Comparison of ENCODE assay signal across 8 mouse cellular contexts in the genomic region with DNA sequence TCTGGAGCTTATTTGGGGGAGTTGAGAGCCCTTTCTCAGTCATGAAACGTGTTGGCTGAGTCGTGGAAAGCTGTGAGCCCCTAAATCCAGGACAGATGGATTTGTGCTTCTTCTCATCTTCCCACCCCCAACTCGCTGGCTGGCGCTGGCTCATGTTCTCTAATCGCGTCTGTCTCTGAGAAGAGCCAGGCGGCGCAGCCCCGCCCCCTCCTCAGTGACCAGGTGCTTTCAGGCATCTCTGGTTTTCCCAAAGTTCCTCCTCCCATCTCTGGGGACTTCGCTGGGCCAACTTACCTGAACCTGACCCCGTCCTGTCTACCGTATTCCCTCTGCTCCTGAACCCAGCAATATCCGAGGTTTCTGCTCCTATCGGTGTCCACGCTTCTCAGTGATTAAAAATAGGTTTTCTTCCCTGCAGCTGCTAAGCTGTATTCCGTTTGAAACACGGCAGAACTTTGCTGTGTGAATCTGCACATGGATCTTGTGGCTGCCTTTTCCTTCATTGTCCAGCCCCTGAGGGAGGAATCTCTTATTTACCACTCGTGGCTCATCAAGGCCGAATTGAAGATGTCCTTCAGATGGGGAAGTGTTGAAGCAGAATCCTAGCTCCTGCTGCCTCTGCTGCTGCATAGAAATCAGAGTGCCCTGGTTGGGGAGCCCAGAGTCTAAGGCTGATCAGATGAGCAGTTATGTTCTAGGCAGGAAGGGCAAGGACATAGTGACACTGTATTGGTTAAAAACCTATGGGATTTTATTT. TPM values are rescaled to one million over a fixed set of nuclear protein-coding genes. Genes with fewer than 3 reads are reported as not detected.
DNase-seq lines count a peak whose midpoint lies in the region; ATAC-seq lines count a peak whose summit lies in the region.

No protein-coding gene starts in this region.

- 7% methylated on average over 19 of the region's 19 CpGs for WGBS in heart, embryonic 10.5 days
- WGBS in heart, embryonic 14.5 days: 5% methylated on average over 19 of the region's 19 CpGs
- 8% methylated on average over 19 of the region's 19 CpGs for WGBS in neural tube, embryonic 15.5 days

- peak overlapping the region; percentile 63 for H3K4me2 ChIP-seq in heart, embryonic 14.5 days (ENCODE audit: low read length)
- H3K4me2 ChIP-seq in neural tube, embryonic 15.5 days: peak overlapping the region; percentile 61

- no peaks in the 10 kb centered on the region for H3K27me3 ChIP-seq in heart, embryonic 10.5 days (ENCODE audit: insufficient read depth, poor library complexity, severe bottlenecking)
- no peaks in the 10 kb centered on the region for H3K27me3 ChIP-seq in heart, embryonic 14.5 days (ENCODE audit: control insufficient read depth, insufficient read depth, low read length)
- no peaks in the 10 kb centered on the region for H3K27me3 ChIP-seq in neural tube, embryonic 15.5 days (replicated peaks)

- peak overlapping the region; percentile 54 for H3K4me3 ChIP-seq in heart, embryonic 10.5 days
- H3K4me3 ChIP-seq in heart, embryonic 14.5 days (ENCODE audit: control insufficient read depth in 1 of 2, insufficient read depth in 1 of 2, low read depth in 1 of 2, low read length in 2 of 2): peak overlapping the region; percentile 10 to 25
- H3K4me3 ChIP-seq in neural tube, embryonic 15.5 days (replicated peaks): peak overlapping the region; percentile 44

- DNase-seq in heart, embryonic 10.5 days (ENCODE audit: low spot score): peak; percentile 81
- DNase-seq in heart, postnatal 14 days: no peak
- peak; percentile 81 for DNase-seq in brain, adult 2 months (ENCODE audit: low read depth, low spot score)
- peak; percentile 71 to 74 for DNase-seq in left cerebral cortex, postnatal 25 days (ENCODE audit: low spot score in 2 of 2)
- no peak for DNase-seq in urinary bladder, postnatal 14 days (ENCODE audit: low spot score)
- DNase-seq in ovary, postnatal 14 days (ENCODE audit: low spot score): no peak

- H3K9me3 ChIP-seq in heart, embryonic 10.5 days: no peaks in the 10 kb centered on the region
- H3K9me3 ChIP-seq in heart, embryonic 14.5 days (ENCODE audit: control insufficient read depth, low read length): no peaks in the 10 kb centered on the region
- H3K9me3 ChIP-seq in neural tube, embryonic 15.5 days (replicated peaks): no peaks in the 10 kb centered on the region

- H3K36me3 ChIP-seq in heart, embryonic 10.5 days: no peaks in the 10 kb centered on the region
- H3K36me3 ChIP-seq in heart, embryonic 14.5 days (ENCODE audit: control insufficient read depth, insufficient read depth, low read length): no peaks in the 10 kb centered on the region
- no peaks in the 10 kb centered on the region for H3K36me3 ChIP-seq in neural tube, embryonic 15.5 days

- intact Hi-C loops in heart, postnatal 14 days (cut with DNase I): no loop called here
- intact Hi-C loops in left cerebral cortex, postnatal 25 days (cut with DNase I): loop anchor here (10.0 kb wide), 1 partner anchor 196 kb away; no protein-coding TSS in a partner anchor

- peak overlapping the region; percentile 90 for H3K27ac ChIP-seq in heart, embryonic 10.5 days
- peak overlapping the region; percentile 55 to 89 for H3K27ac ChIP-seq in heart, embryonic 14.5 days (replicated peaks in 1 of 2; ENCODE audit: control insufficient read depth in 1 of 2, insufficient read depth in 1 of 2, low read depth in 2 of 2, low read length in 2 of 2)
- H3K27ac ChIP-seq in neural tube, embryonic 15.5 days (replicated peaks): peak overlapping the region; percentile 99

- peak overlapping the region; percentile 52 for H3K9ac ChIP-seq in heart, embryonic 14.5 days (ENCODE audit: low read length)
- H3K9ac ChIP-seq in neural tube, embryonic 15.5 days (replicated peaks): peak overlapping the region; percentile 50

- ATAC-seq in heart, embryonic 14.5 days (ENCODE audit: insufficient number of reproducible peaks, insufficient read depth, low FRiP score, low read depth): no peak
- ATAC-seq in neural tube, embryonic 15.5 days (ENCODE audit: low FRiP score): peak; percentile 18; the same call in 1 of the 2 replicates

- peaks cover 41% of the 10 kb centered on the region for H3K4me1 ChIP-seq in heart, embryonic 10.5 days
- peaks cover 25 to 35% of the 10 kb centered on the region in 2 experiments for H3K4me1 ChIP-seq in heart, embryonic 14.5 days (ENCODE audit: control insufficient read depth in 2 of 2, insufficient read depth in 2 of 2, low read length in 2 of 2)
- H3K4me1 ChIP-seq in neural tube, embryonic 15.5 days: peaks cover 46% of the 10 kb centered on the region

RNA-seq across cellular contexts. Expression of a gene that starts 12.3 kb away (rescaled TPM):
- polyA plus RNA-seq in heart, embryonic 10.5 days (2016; fragmentation: Nextera tagmentation; extraction: Ambion mirVana): 66.6 and 70.3 TPM in 2 replicates
- 10 to 100 TPM; 25.2 to 37.8 TPM for total RNA-seq in heart, postnatal 14 days (2021)
- 81.2 and 81.7 TPM in 2 replicates for polyA plus RNA-seq in heart, embryonic 14.5 days (2014; fragmentation: Nextera tagmentation; extraction: Ambion mirVana)
- total RNA-seq in left cerebral cortex, postnatal 25 days (2021): 10 to 100 TPM; 18.7 to 21.7 TPM
- polyA plus RNA-seq in neural tube, embryonic 15.5 days (2015; fragmentation: Nextera tagmentation; extraction: Ambion mirVana): 86.8 and 96.5 TPM in 2 replicates

RNA-seq across cellular contexts. Expression of a gene that starts 20.2 kb away (rescaled TPM):
- 18.8 and 30.7 TPM in 2 replicates for polyA plus RNA-seq in heart, embryonic 10.5 days (2016; fragmentation: Nextera tagmentation; extraction: Ambion mirVana)
- total RNA-seq in heart, postnatal 14 days (2021): 1 to 10 TPM; 5.2 to 8.8 TPM
- 26.7 and 35.0 TPM in 2 replicates for polyA plus RNA-seq in heart, embryonic 14.5 days (2014; fragmentation: Nextera tagmentation; extraction: Ambion mirVana)
- total RNA-seq in left cerebral cortex, postnatal 25 days (2021): 100 to 1,000 TPM; 207 to 213 TPM
- 777 and 1,015 TPM in 2 replicates for polyA plus RNA-seq in neural tube, embryonic 15.5 days (2015; fragmentation: Nextera tagmentation; extraction: Ambion mirVana)

Comparison
In these comparisons a context has a peak if more than half of its experiments do, and no peak if none do; other contexts are left out.
1. DNase-seq: peak in heart, embryonic 10.5 days (single experiment), brain, adult 2 months (single experiment) and left cerebral cortex, postnatal 25 days (2 of 2); none in heart, postnatal 14 days (0 of 2), urinary bladder, postnatal 14 days (single experiment) and ovary, postnatal 14 days (single experiment).
2. RNA of a gene that starts 20.2 kb away (polyA plus RNA-seq): 777 to 1,015 TPM in neural tube, embryonic 15.5 days; 26.7 to 35.0 TPM in heart, embryonic 14.5 days and 18.8 to 30.7 TPM in heart, embryonic 10.5 days; every median in the first group is over 10 times any median in the second.
3. Peak in every context shown above with its lines, with median percentiles within 50 percentile points of each other: H3K27ac ChIP-seq and H3K4me3 ChIP-seq.